Mouse (Mus musculus): ENCODE measurements around the gene Tbc1d16.

Gene Tbc1d16

GRCm38 (mm10) chr11:119176389-119177179 lies 51.7 kb downstream of the Tbc1d16 start:
- DNase-seq (ENCODE audit: low read depth), result no peak

- DNase-seq (ENCODE audit: low read depth), result no peak
Observed at GRCm38 (mm10) chr11:119171588-119171987, 56.7 kb downstream of the Tbc1d16 start.

- no peak for DNase-seq (ENCODE audit: low read depth)
Observed at GRCm38 (mm10) chr11:119168851-119169250, 59.4 kb downstream of the Tbc1d16 start.

- no peak for DNase-seq (ENCODE audit: low read depth)
Observed at GRCm38 (mm10) chr11:119165995-119166394, 62.3 kb downstream of the Tbc1d16 start.

- no peak for DNase-seq (ENCODE audit: low read depth)
Observed at GRCm38 (mm10) chr11:119164375-119164774, 63.9 kb downstream of the Tbc1d16 start.

GRCm38 (mm10) chr11:119163734-119163992 lies 64.6 kb downstream of the Tbc1d16 start:
- DNase-seq (ENCODE audit: low read depth), result no peak

- no peak for DNase-seq (ENCODE audit: low read depth)
Observed at GRCm38 (mm10) chr11:119162959-119163733, 65.2 kb downstream of the Tbc1d16 start.

- DNase-seq (ENCODE audit: low read depth), result no peak
Observed at GRCm38 (mm10) chr11:119161665-119162064, 66.6 kb downstream of the Tbc1d16 start.

GRCm38 (mm10) chr11:119160050-119160449 lies 68.2 kb downstream of the Tbc1d16 start:
- DNase-seq (ENCODE audit: low read depth), result no peak

- DNase-seq (ENCODE audit: low read depth), result no peak
Observed at GRCm38 (mm10) chr11:119159496-119159895, 68.8 kb downstream of the Tbc1d16 start.

GRCm38 (mm10) chr11:119157377-119158189 lies 70.7 kb downstream of the Tbc1d16 start:
- no peak for DNase-seq (ENCODE audit: low read depth)

- no peak for DNase-seq (ENCODE audit: low read depth)
Observed at GRCm38 (mm10) chr11:119156481-119157254, 71.6 kb downstream of the Tbc1d16 start.

GRCm38 (mm10) chr11:119155638-119156480 lies 72.4 kb downstream of the Tbc1d16 start:
- no peak for DNase-seq (ENCODE audit: low read depth)

GRCm38 (mm10) chr11:119152321-119152831 lies 75.9 kb downstream of the Tbc1d16 start:
- DNase-seq (ENCODE audit: low read depth), result peak; percentile 44

- DNase-seq (ENCODE audit: low read depth), result no peak
Observed at GRCm38 (mm10) chr11:119151073-119151607, 77.2 kb downstream of the Tbc1d16 start.

- DNase-seq (ENCODE audit: low read depth), result no peak
Observed at GRCm38 (mm10) chr11:119150442-119150841, 77.9 kb downstream of the Tbc1d16 start.

- DNase-seq (ENCODE audit: low read depth), result no peak
Observed at GRCm38 (mm10) chr11:119148829-119149228, 79.5 kb downstream of the Tbc1d16 start.

- DNase-seq (ENCODE audit: low read depth), result no peak
Observed at GRCm38 (mm10) chr11:119147153-119147552, 81.1 kb downstream of the Tbc1d16 start.

- DNase-seq (ENCODE audit: low read depth), result no peak
Observed at GRCm38 (mm10) chr11:119146140-119146539, 82.2 kb downstream of the Tbc1d16 start.

- no peak for DNase-seq (ENCODE audit: low read depth)
Observed at GRCm38 (mm10) chr11:119144801-119145475, 83.4 kb downstream of the Tbc1d16 start.

Data from fibroblast of lung, adult 2 months (primary cell).